ENCODE assay signal across 20 mouse cellular contexts in the genomic region with DNA sequence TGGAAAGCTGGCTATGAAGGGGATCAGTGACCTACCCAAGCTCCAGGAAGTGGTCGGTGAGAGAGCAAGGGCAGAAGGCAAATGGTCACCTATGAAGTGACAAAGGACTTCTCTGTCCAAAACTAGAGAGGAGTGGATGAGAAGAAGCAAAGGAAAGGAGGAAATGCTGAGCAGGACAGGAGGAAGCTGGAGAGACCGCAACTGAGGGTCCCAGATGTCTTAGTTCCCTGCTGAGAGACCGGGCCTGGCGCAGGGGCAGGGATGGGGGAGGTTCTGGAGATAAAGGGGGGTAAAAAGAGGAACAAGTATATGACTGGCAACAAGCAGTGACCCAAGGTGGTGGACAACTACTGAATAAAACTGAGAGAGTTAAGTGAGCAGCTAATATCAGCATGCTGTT.
DNase-seq lines count a peak whose midpoint lies in the region; ATAC-seq lines count a peak whose summit lies in the region.
"Had no signal": no experiment of that assay in that cellular context is flagged by ENCODE, and none has a peak within 500 bp of the region (broad histone marks: within the 10 kb centered on the region; RNA-seq: fewer than 3 reads in every experiment).

No protein-coding gene starts in this region.

- H3K4me2 ChIP-seq in heart, embryonic 11.5 days: no peak overlapping the region
- no peak overlapping the region for H3K4me2 ChIP-seq in forebrain, embryonic 16.5 days (ENCODE audit: low read length)
- H3K4me2 ChIP-seq: embryonic facial prominence, embryonic 15.5 days; limb, embryonic 12.5 days; liver, embryonic 13.5 days had no signal

- 77% methylated on average over 4 of the region's 4 CpGs for WGBS in heart, embryonic 11.5 days (ENCODE audit: insufficient replicate concordance)
- 88% methylated on average over 4 of the region's 4 CpGs for WGBS in forebrain, embryonic 16.5 days

- no peaks in the 10 kb centered on the region for H3K9me3 ChIP-seq in heart, embryonic 11.5 days (replicated peaks; ENCODE audit: control insufficient read depth, low read length)
- no peaks in the 10 kb centered on the region for H3K9me3 ChIP-seq in forebrain, embryonic 16.5 days (ENCODE audit: control insufficient read depth, low read length)
- H3K9me3 ChIP-seq: embryonic facial prominence, embryonic 15.5 days; forebrain, embryonic 10.5 days; limb, embryonic 12.5 days; liver, embryonic 13.5 days had no signal

- ATAC-seq in heart, embryonic 11.5 days (replicated peaks; ENCODE audit: insufficient number of reproducible peaks, low FRiP score, low TSS enrichment): no peak
- peak; percentile 94 for ATAC-seq in megakaryocyte, adult 5-6 weeks (ENCODE audit: poor library complexity, severe bottlenecking)
- ATAC-seq in forebrain, embryonic 16.5 days: no peak
- no peak for ATAC-seq in erythroblast, adult 5-6 weeks (replicated peaks; ENCODE audit: low FRiP score, poor library complexity, severe bottlenecking)
- ATAC-seq: hindbrain, postnatal 0 days; intestine, postnatal 0 days; midbrain, embryonic 16.5 days had no signal

- no peak for DNase-seq in heart, postnatal 4 days
- peak; percentile 68 for DNase-seq in 416B (ENCODE audit: low read depth)
- DNase-seq in brain, adult 2 months (ENCODE audit: low read depth, low spot score): peak; percentile 38
- no peak for DNase-seq in embryo, embryonic 10 days (ENCODE audit: low spot score)
- DNase-seq: cerebellum, adult 9-10 months; embryo, embryonic 11 days; gastrocnemius, postnatal 10 days; liver, embryonic 13.5 days; right cerebral cortex, postnatal 25 days had no signal

- H3K9ac ChIP-seq in heart, embryonic 11.5 days (ENCODE audit: low read depth, low read length): no peak overlapping the region
- H3K9ac ChIP-seq in forebrain, embryonic 16.5 days (replicated peaks; ENCODE audit: low read depth, low read length): no peak overlapping the region
- H3K9ac ChIP-seq: embryonic facial prominence, embryonic 15.5 days; limb, embryonic 12.5 days; liver, embryonic 13.5 days had no signal

- 0 out of 2 replicates have a peak, but pooled peaks cover 3% of the 10 kb centered on the region for H3K36me3 ChIP-seq in heart, embryonic 11.5 days (ENCODE audit: control insufficient read depth, insufficient read depth, low read length)
- no peaks in the 10 kb centered on the region for H3K36me3 ChIP-seq in forebrain, embryonic 16.5 days (ENCODE audit: control insufficient read depth, insufficient read depth)
- H3K36me3 ChIP-seq: embryonic facial prominence, embryonic 15.5 days; forebrain, embryonic 10.5 days; limb, embryonic 12.5 days; liver, embryonic 13.5 days had no signal

- H3K4me1 ChIP-seq in heart, embryonic 11.5 days (ENCODE audit: control insufficient read depth, insufficient read depth, low read length): peaks cover 28% of the 10 kb centered on the region
- H3K4me1 ChIP-seq in forebrain, embryonic 16.5 days (replicated peaks; ENCODE audit: control insufficient read depth, insufficient read depth, low read length): no peaks in the 10 kb centered on the region

- H3K27me3 ChIP-seq in heart, embryonic 11.5 days (ENCODE audit: control insufficient read depth, insufficient read depth, low read length): no peaks in the 10 kb centered on the region
- H3K27me3 ChIP-seq in forebrain, embryonic 16.5 days (replicated peaks; ENCODE audit: control insufficient read depth, insufficient read depth, low read length): no peaks in the 10 kb centered on the region
- H3K27me3 ChIP-seq: CH12.LX; embryonic facial prominence, embryonic 15.5 days; limb, embryonic 12.5 days; liver, embryonic 13.5 days had no signal

- H3K4me3 ChIP-seq in heart, embryonic 11.5 days (ENCODE audit: low read depth, low read length): no peak overlapping the region
- no peak overlapping the region for H3K4me3 ChIP-seq in forebrain, embryonic 16.5 days (replicated peaks; ENCODE audit: low read length)
- H3K4me3 ChIP-seq: embryonic facial prominence, embryonic 15.5 days; forebrain, embryonic 10.5 days; limb, embryonic 12.5 days; liver, embryonic 13.5 days had no signal

- peak overlapping the region; percentile 78 for H3K27ac ChIP-seq in heart, embryonic 11.5 days (ENCODE audit: low read depth, low read length)
- H3K27ac ChIP-seq in forebrain, embryonic 16.5 days (ENCODE audit: low read length): no peak overlapping the region
- H3K27ac ChIP-seq: embryonic facial prominence, embryonic 15.5 days; forebrain, embryonic 10.5 days; hindbrain, postnatal 0 days; limb, embryonic 12.5 days; liver, embryonic 13.5 days had no signal

Comparison
In these comparisons a context has a peak if more than half of its experiments do, and no peak if none do; other contexts are left out.
1. DNase-seq: peak in 416B (single experiment) and brain, adult 2 months (single experiment); none in heart, postnatal 4 days (single experiment) and embryo, embryonic 10 days (single experiment).